Mouse (Mus musculus): Measurements from ENCODE around the gene Gm13128. TPM values are rescaled to one million over a fixed set of nuclear protein-coding genes. Genes with fewer than 3 reads are reported as not detected.
"Not testable (repeated sequence)": the region's sequence is repeated elsewhere in the genome, so short reads cannot be mapped to it uniquely, and the experiment has no call there.

The Gm13128 gene
- total RNA-seq (2021), result not detected
- long read RNA-seq, result 0 reads

- not testable (repeated sequence) for DNase-seq (ENCODE audit: low spot score in 2 of 2)
Measured at GRCm38 (mm10) chr4:144329949-144330348, at the start of gene Gm13128. Gene Gm13128, plus strand, starts transcription at chr4:144330249.

- DNase-seq (ENCODE audit: low spot score in 2 of 2), result not testable (repeated sequence)
Measured at GRCm38 (mm10) chr4:144280388-144280787, 49.7 kb upstream of the Gm13128 start, which contains the start of gene Pramel5. Gene Pramel5, minus strand, starts transcription at chr4:144280488.

- not testable (repeated sequence) for DNase-seq (ENCODE audit: low spot score in 2 of 2)
Measured at GRCm38 (mm10) chr4:144299414-144299813, 30.6 kb upstream of the Gm13128 start.

- DNase-seq (ENCODE audit: low spot score in 2 of 2), result not testable (repeated sequence)
Measured at GRCm38 (mm10) chr4:144312666-144313460, 17.2 kb upstream of the Gm13128 start.

- DNase-seq (ENCODE audit: low spot score in 2 of 2), result not testable (repeated sequence)
Measured at GRCm38 (mm10) chr4:144335856-144336255, 5.8 kb downstream of the Gm13128 start.

GRCm38 (mm10) chr4:144357642-144358041 lies 27.6 kb downstream of the Gm13128 start, which contains the start of gene Gm13119:
Gene Gm13119, plus strand, starts transcription at chr4:144357942.
- DNase-seq (ENCODE audit: low spot score in 2 of 2), result not testable (repeated sequence)

GRCm38 (mm10) chr4:144377911-144378310 lies 47.9 kb downstream of the Gm13128 start, which contains the start of gene Pramef20:
Gene Pramef20, minus strand, starts transcription at chr4:144377933.
- DNase-seq (ENCODE audit: low spot score in 2 of 2), result no peak

Other genes with a start within 250 kb of the Gm13128 start
- gene Gm13102, start 223.8 kb upstream of the Gm13128 start, total RNA-seq (2021), result not detected
- not detected for gene Oog3, start 167.6 kb upstream of the Gm13128 start, total RNA-seq (2021)
- not detected for gene Oog2, start 139.5 kb upstream of the Gm13128 start, total RNA-seq (2021)
- gene C87977, start 116.9 kb upstream of the Gm13128 start, total RNA-seq (2021), result not detected
- not detected for gene Pramel5, start 49.8 kb upstream of the Gm13128 start, total RNA-seq (2021)
- gene Gm13119, start 27.7 kb downstream of the Gm13128 start, total RNA-seq (2021), result not detected
- gene Pramef20, start 47.7 kb downstream of the Gm13128 start, total RNA-seq (2021), result not detected
- not detected for gene Pramef12, start 78.2 kb downstream of the Gm13128 start, total RNA-seq (2021)
- not detected for gene 1700012P22Rik, start 108.5 kb downstream of the Gm13128 start, total RNA-seq (2021)
- gene Gm9944, start 123.1 kb downstream of the Gm13128 start, total RNA-seq (2021), result not detected
- not detected for gene Aadacl3, start 133.5 kb downstream of the Gm13128 start, total RNA-seq (2021)
- gene 9430007A20Rik, start 189.6 kb downstream of the Gm13128 start, total RNA-seq (2021), result not detected
- not detected for gene Gm13124, start 234.9 kb downstream of the Gm13128 start, total RNA-seq (2021)